Mouse (Mus musculus) liver, postnatal 0 days (tissue): ENCODE measurements around the gene Cfap299. TPM values are rescaled to one million over a fixed set of nuclear protein-coding genes. Genes with fewer than 3 reads are reported as not detected.
A peak's percentile ranks its signal among the peaks of the same experiment; 100 is the strongest.

Experiments
- ATAC-seq: fragments of 200-750 bp; cut with Nextera tagmentation; 2 replicates; pipeline ENCODE4 v1.8.0; 2017; ENCODE audit warnings: mild to moderate bottlenecking, moderate library complexity
- DNase-seq: peaks from one replicate; pipeline ENCODE4 v3.0.0-alpha.2; 2016
- H3K27ac ChIP-seq: fragments of 300-500 bp; sonication (generic); 2 replicates; pipeline ENCODE4 v1.5.1; 2014; ENCODE audit warnings: antibody characterized with exemption, moderate library complexity, mild to moderate bottlenecking, low read depth
- H3K27me3 ChIP-seq: fragments of 300-500 bp; sonication (generic); 2 replicates; pipeline ENCODE4 v1.6.1; 2014; ENCODE audit warnings: low read length, control low read depth, mixed read lengths; ENCODE audit not compliant: insufficient read depth
- H3K36me3 ChIP-seq: fragments of 300-500 bp; sonication (generic); replicated peaks from 2 replicates; pipeline ENCODE4 v1.6.1; 2014; ENCODE audit warnings: mild to moderate bottlenecking, control low read depth, low read length, moderate library complexity, mixed read lengths; ENCODE audit not compliant: insufficient read depth
- H3K4me1 ChIP-seq: fragments of 300-500 bp; sonication (generic); 2 replicates; pipeline ENCODE4 v1.6.1; 2014; ENCODE audit warnings: antibody characterized with exemption, mild to moderate bottlenecking, control low read depth; ENCODE audit not compliant: insufficient read depth
- H3K4me2 ChIP-seq: fragments of 300-500 bp; sonication (generic); 2 replicates; pipeline ENCODE4 v1.6.1; 2014; ENCODE audit warnings: low read depth, mild to moderate bottlenecking, low read length, moderate library complexity, mixed read lengths
- H3K4me3 ChIP-seq: fragments of 300-500 bp; sonication (generic); 2 replicates; pipeline ENCODE4 v1.5.1; 2014; ENCODE audit warnings: low read depth, low read length
- H3K9ac ChIP-seq: fragments of 300-500 bp; sonication (generic); replicated peaks from 2 replicates; pipeline ENCODE4 v1.6.1; 2014; ENCODE audit warnings: mild to moderate bottlenecking, moderate library complexity
- H3K9me3 ChIP-seq: fragments of 300-500 bp; sonication (generic); 2 replicates; pipeline ENCODE4 v1.6.1; 2016; ENCODE audit warnings: mild to moderate bottlenecking, control low read depth, low read length, mixed read lengths
- CTCF ChIP-seq: sonication (generic); IDR thresholded peaks from 2 replicates; pipeline ENCODE4 v1.5.1; 2016; ENCODE audit warnings: antibody characterized with exemption, low read depth
- EP300 ChIP-seq: IDR thresholded peaks from 2 replicates; pipeline ENCODE4 v1.6.1; 2016; ENCODE audit warnings: antibody characterized with exemption, low read depth, mild to moderate bottlenecking
- whole genome bisulfite sequencing: fragments of 180-500 bp; shearing (Covaris S2); extraction: QIAGEN DNeasy Blood & Tissue Kit; methylation state at CpG from one replicate; pipeline ENCODE4 v1.1.7; 2014; ENCODE audit not compliant: insufficient replicate concordance; 5-methylcytosine and 5-hydroxymethylcytosine counted together
- polyA plus RNA-seq: library from polyadenylated mRNA; unstranded; fragments of >200 nt; fragmentation: Nextera tagmentation; extraction: Ambion mirVana; gene quantifications from 2 replicates; pipeline ENCODE4 v1.2.1, GENCODE M21; 2015

Cfap299 gene
- polyA plus RNA-seq, 1 experiment from 2014 or later: not detected

DNA sequence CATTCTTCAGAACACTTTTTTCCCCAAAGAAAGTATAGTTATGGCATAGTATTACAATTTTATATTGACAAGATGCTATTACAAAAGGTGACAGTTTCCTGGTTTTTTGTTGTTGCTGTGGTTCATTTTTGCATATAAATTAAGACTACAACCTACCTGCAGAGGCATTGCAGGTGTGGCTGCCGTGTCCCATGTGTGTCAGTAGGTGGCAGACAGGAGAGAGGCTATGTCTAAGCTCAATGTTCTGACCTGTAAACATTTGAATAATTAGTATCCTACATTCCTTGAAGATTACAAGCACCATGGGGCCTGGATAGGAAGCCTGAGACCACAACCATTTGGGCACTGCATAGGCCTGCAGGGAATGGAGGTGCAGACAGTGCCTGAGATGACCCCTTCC, 212.2 kb downstream of the Cfap299 start:
- Histone ChIP-seq H3K36me3 (no peaks in the 10 kb centered on the region), H3K27me3 (no peaks in the 10 kb centered on the region), H3K4me1 (no peaks in the 10 kb centered on the region), H3K9me3 (no peaks in the 10 kb centered on the region), H3K4me3 (no peak overlapping the region), H3K9ac (no peak overlapping the region), H3K4me2 (no peak overlapping the region), H3K27ac (no peak overlapping the region)
- no peak for ATAC-seq
- TF ChIP-seq CTCF (0 out of 2 replicates have a peak, but pooled peaks have one; percentile 8), EP300 (no peak)
- no peak for DNase-seq
- 47% methylated on average over 1 of the region's 1 CpGs for WGBS

DNA sequence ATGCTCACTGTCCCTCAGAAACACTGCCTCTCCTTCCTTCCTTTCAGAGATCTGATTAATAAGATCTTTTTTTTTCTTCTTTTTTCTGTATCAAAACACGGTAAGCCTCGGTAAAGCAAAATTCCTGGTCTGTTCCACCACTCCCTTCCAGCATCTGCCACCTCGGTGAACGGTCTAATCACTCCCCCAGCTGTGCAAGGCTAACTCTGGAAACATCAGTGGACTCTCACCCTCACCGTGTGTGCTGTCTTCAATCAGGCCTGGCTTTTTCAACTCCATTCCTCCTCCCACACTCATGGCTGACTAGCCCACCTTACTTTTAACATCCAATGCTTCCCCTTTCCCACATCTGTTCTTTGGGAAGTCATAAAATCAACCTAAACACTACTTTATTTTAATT, 221.2 kb downstream of the Cfap299 start:
- Histone ChIP-seq H3K27me3 (no peaks in the 10 kb centered on the region), H3K4me2 (no peak overlapping the region), H3K4me3 (no peak overlapping the region), H3K9me3 (no peaks in the 10 kb centered on the region), H3K9ac (no peak overlapping the region), H3K4me1 (no peaks in the 10 kb centered on the region), H3K36me3 (no peaks in the 10 kb centered on the region), H3K27ac (no peak overlapping the region)
- no peak for ATAC-seq
- WGBS: 70% methylated on average over 5 of the region's 5 CpGs
- no peak for DNase-seq
- TF ChIP-seq EP300 (no peak), CTCF (no peak)

DNA sequence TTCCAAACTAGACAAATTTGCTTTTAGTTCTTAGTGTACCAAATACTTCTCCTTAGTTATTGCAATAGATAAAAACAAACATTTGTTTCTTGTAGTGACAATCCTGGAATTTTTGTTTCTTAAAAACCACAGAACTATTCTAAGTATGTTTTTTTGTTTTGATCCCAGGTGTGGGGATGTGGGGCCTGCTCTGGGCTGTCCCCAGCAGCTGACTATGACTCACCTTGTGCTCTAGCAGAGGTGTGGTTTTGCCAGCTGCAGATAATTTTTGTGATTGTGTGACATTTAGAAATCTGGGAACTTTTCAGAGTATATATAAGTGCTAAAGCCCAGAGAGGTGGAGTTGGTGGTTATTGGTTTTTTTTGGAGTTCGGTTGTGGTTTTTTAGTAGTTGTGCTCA, 221.8 kb downstream of the Cfap299 start:
- H3K9me3 ChIP-seq: no peaks in the 10 kb centered on the region
- no peaks in the 10 kb centered on the region for H3K4me1 ChIP-seq
- DNase-seq (no peak), ATAC-seq (no peak)
- TF ChIP-seq EP300 (no peak), CTCF (no peak)
- no peaks in the 10 kb centered on the region for H3K27me3 ChIP-seq
- no peak overlapping the region for H3K27ac ChIP-seq
- no peak overlapping the region for H3K4me2 ChIP-seq
- no peaks in the 10 kb centered on the region for H3K36me3 ChIP-seq
- no peak overlapping the region for H3K9ac ChIP-seq
- H3K4me3 ChIP-seq: no peak overlapping the region
- 72% methylated on average over 1 of the region's 1 CpGs for WGBS

DNA sequence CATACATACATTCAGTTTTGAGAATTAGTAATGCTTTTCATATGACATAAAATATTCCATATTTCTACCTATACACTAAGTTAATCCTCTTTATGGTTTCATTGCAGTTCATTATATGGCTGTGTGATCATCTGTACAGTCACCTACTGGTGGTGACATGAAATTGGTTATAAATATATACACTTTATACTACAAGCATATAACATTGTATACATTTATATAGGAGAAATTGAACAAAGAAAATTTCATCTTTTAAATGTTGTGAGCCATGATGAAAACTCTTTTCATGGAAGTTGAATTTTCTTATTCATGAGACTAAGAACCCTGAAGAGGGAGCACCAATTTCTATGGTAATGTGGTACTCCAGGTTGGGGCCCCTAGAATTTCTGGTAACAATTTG, 223.3 kb downstream of the Cfap299 start, which contains the start of gene Gm11111:
Gene Gm11111, plus strand, starts transcription at position 301 of the 400 bp plus-strand sequence.
- no peak within 1 kb of the TSS for H3K9ac ChIP-seq
- DNase-seq (no peak), ATAC-seq (no peak)
- no peaks in the 10 kb centered on the region for H3K9me3 ChIP-seq
- TF ChIP-seq CTCF (no peak), EP300 (no peak)
- no peaks in the 10 kb centered on the region for H3K4me1 ChIP-seq
- H3K36me3 ChIP-seq: no peaks in the 10 kb centered on the region
- H3K27ac ChIP-seq: no peak within 1 kb of the TSS
- H3K4me3 ChIP-seq: no peak within 1 kb of the TSS
- H3K4me2 ChIP-seq: no peak within 1 kb of the TSS
- H3K27me3 ChIP-seq: no peaks in the 10 kb centered on the region

- no peak for TF ChIP-seq EP300
- no peak for TF ChIP-seq CTCF
- Histone ChIP-seq H3K9ac (no peak overlapping the region), H3K4me1 (no peaks in the 10 kb centered on the region), H3K27me3 (no peaks in the 10 kb centered on the region), H3K4me2 (no peak overlapping the region), H3K36me3 (no peaks in the 10 kb centered on the region), H3K27ac (no peak overlapping the region), H3K9me3 (no peaks in the 10 kb centered on the region), H3K4me3 (no peak overlapping the region)
- DNase-seq (no peak), ATAC-seq (no peak)
- WGBS: 56% methylated on average over 7 of the region's 7 CpGs
Observed at GRCm38 (mm10) chr5:98552811-98553601, 223.9 kb downstream of the Cfap299 start.

DNA sequence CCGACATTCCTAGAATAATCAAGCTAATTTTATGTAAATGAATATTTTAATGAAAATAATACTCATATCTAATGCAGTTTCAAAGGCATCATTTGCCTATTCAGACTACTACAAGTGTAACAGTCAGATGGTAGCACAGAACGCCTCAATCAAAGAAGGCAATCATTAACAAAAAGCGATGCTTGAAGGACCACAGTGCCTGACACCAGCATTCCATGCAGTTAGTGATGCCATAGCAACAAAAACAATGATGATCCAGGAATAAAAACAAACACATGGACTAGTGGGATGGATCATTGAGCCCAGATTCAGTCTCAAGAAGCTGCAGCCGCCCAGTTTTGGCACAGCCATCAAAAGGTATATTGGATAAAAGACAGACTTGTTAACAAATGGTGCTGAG, 232.2 kb downstream of the Cfap299 start:
- H3K4me1 ChIP-seq: no peaks in the 10 kb centered on the region
- H3K27ac ChIP-seq: no peak overlapping the region
- no peaks in the 10 kb centered on the region for H3K27me3 ChIP-seq
- WGBS: 71% methylated on average over 4 of the region's 4 CpGs
- no peaks in the 10 kb centered on the region for H3K36me3 ChIP-seq
- no peak overlapping the region for H3K4me3 ChIP-seq
- DNase-seq: no peak
- no peaks in the 10 kb centered on the region for H3K9me3 ChIP-seq
- TF ChIP-seq EP300 (no peak), CTCF (no peak)
- no peak overlapping the region for H3K4me2 ChIP-seq
- ATAC-seq: no peak
- no peak overlapping the region for H3K9ac ChIP-seq
